In the genomic region with DNA sequence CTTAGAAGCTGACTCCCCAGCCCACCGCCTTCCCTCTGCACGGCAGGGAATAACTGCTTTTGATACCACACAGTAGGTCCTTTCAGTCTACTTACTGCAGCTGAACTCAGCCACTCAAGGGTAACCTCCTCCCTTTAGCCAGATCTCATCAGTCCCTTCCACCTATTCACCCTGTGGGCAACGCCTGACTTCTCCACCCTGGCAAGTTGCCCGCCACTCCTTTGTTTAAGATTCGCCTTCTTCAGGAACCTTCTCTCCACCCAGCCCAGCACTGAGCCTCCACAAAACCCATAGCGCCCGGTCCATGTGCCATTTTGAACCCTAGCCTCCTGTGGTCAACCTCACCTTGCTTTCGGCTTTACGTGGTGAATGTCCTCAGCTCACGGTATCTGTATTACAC, we compare ENCODE assay signal across 10 mouse cellular contexts.
DNase-seq lines count a peak whose midpoint lies in the region; ATAC-seq lines count a peak whose summit lies in the region.
"Had no signal": no experiment of that assay in that cellular context is flagged by ENCODE, and none has a peak within 500 bp of the region (broad histone marks: within the 10 kb centered on the region; RNA-seq: fewer than 3 reads in every experiment).

No protein-coding gene starts in this region.

- 85% methylated on average over 10 of the region's 10 CpGs for WGBS in heart, embryonic 13.5 days
- WGBS in embryonic facial prominence, embryonic 14.5 days = 82% methylated on average over 10 of the region's 10 CpGs

- no peak for DNase-seq in heart, postnatal 36 days
- DNase-seq in kidney, postnatal 25 days = peak; percentile 43 to 56
- DNase-seq in kidney, adult 8-10 months = no peak
- DNase-seq in embryonic facial prominence, embryonic 14.5 days (ENCODE audit: low spot score) = no peak
- DNase-seq in lung, postnatal 14 days = peak; percentile 82
- no peak for DNase-seq in adrenal gland, adult 18-20 months (ENCODE audit: low spot score in 2 of 2)
- DNase-seq in adrenal gland, postnatal 36 days = no peak
- DNase-seq: cerebellum, postnatal 36 days had no signal

- no peaks in the 10 kb centered on the region for H3K27me3 ChIP-seq in heart, embryonic 13.5 days (replicated peaks)
- no peaks in the 10 kb centered on the region for H3K27me3 ChIP-seq in embryonic facial prominence, embryonic 14.5 days (replicated peaks; ENCODE audit: control insufficient read depth, insufficient read depth, low read length)
- H3K27me3 ChIP-seq: neural tube, embryonic 15.5 days had no signal

- peak overlapping the region; percentile 37; the same call in 1 of the 2 replicates for H3K9ac ChIP-seq in heart, embryonic 13.5 days
- no peak overlapping the region for H3K9ac ChIP-seq in embryonic facial prominence, embryonic 14.5 days (ENCODE audit: low read depth, low read length)
- H3K9ac ChIP-seq: neural tube, embryonic 15.5 days had no signal

- no peak for ATAC-seq in heart, embryonic 13.5 days (ENCODE audit: extremely low read depth, insufficient number of reproducible peaks, low FRiP score, low TSS enrichment)
- no peak for ATAC-seq in embryonic facial prominence, embryonic 14.5 days (ENCODE audit: low read depth)

- H3K4me3 ChIP-seq in heart, embryonic 13.5 days = no peak overlapping the region
- H3K4me3 ChIP-seq in embryonic facial prominence, embryonic 14.5 days (ENCODE audit: low read depth, low read length) = no peak overlapping the region
- H3K4me3 ChIP-seq: neural tube, embryonic 15.5 days had no signal

- H3K9me3 ChIP-seq in heart, embryonic 13.5 days = no peaks in the 10 kb centered on the region
- no peaks in the 10 kb centered on the region for H3K9me3 ChIP-seq in embryonic facial prominence, embryonic 14.5 days (ENCODE audit: control insufficient read depth, low read length)
- H3K9me3 ChIP-seq: neural tube, embryonic 15.5 days had no signal

- H3K27ac ChIP-seq in heart, embryonic 13.5 days (replicated peaks) = peak overlapping the region; percentile 50; the same call in 1 of the 2 replicates
- H3K27ac ChIP-seq in embryonic facial prominence, embryonic 14.5 days (replicated peaks; ENCODE audit: low read depth, low read length) = peak overlapping the region; percentile 85; the same call in 1 of the 2 replicates
- H3K27ac ChIP-seq: neural tube, embryonic 15.5 days had no signal

- no peak overlapping the region for H3K4me2 ChIP-seq in heart, embryonic 13.5 days
- H3K4me2 ChIP-seq in embryonic facial prominence, embryonic 14.5 days (ENCODE audit: low read depth, low read length) = no peak overlapping the region
- H3K4me2 ChIP-seq: neural tube, embryonic 15.5 days had no signal

- H3K4me1 ChIP-seq in heart, embryonic 13.5 days = peaks cover 51% of the 10 kb centered on the region
- H3K4me1 ChIP-seq in embryonic facial prominence, embryonic 14.5 days (ENCODE audit: control insufficient read depth, insufficient read depth, low read length) = peaks cover 46% of the 10 kb centered on the region

- H3K36me3 ChIP-seq in heart, embryonic 13.5 days = peaks cover 86% of the 10 kb centered on the region
- peaks cover 45% of the 10 kb centered on the region for H3K36me3 ChIP-seq in embryonic facial prominence, embryonic 14.5 days (ENCODE audit: control insufficient read depth, insufficient read depth, low read length)
- H3K36me3 ChIP-seq: neural tube, embryonic 15.5 days had no signal

- intact Hi-C loops in heart, postnatal 36 days (cut with DNase I) = no loop called here

Comparison
In these comparisons a context has a peak if more than half of its experiments do, and no peak if none do; other contexts are left out.
1. DNase-seq: peak in kidney, postnatal 25 days (2 of 2) and lung, postnatal 14 days (single experiment); none in heart, postnatal 36 days (0 of 2), kidney, adult 8-10 months (0 of 2), embryonic facial prominence, embryonic 14.5 days (single experiment), adrenal gland, adult 18-20 months (0 of 2) and adrenal gland, postnatal 36 days (0 of 2).